Mouse (Mus musculus): ENCODE measurements around the gene Pip5kl1.

The Pip5kl1 gene

DNA sequence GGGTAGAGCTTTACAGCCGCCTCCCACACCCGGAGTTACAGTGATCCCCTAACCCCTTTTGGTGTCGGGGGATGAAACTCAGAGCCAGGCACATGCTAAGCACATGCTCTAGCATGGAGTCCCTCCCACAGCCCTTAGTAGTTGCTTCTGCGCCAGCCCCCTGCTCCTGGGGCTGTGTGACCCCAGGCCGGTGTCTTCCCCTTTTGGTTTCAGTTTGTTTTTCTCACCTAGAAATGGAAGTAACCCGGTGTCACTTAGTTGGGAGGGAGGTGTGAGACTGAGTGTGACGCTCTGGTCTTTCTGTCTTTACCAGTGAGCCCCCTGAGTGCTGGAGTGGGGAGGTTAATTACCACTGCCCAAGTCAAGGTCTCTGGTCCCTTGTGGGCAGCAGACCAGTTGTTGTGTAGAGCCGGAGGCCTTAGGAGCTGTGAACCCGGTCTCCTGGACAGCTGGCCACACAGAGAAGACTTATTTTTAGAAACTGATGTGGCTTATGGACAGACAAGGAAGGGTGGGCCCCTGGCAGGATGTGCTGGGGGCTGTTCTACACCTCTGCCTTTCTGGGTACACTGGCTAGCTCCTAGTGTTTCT, 13.2 kb downstream of the Pip5kl1 start:
- no peak for DNase-seq

DNA sequence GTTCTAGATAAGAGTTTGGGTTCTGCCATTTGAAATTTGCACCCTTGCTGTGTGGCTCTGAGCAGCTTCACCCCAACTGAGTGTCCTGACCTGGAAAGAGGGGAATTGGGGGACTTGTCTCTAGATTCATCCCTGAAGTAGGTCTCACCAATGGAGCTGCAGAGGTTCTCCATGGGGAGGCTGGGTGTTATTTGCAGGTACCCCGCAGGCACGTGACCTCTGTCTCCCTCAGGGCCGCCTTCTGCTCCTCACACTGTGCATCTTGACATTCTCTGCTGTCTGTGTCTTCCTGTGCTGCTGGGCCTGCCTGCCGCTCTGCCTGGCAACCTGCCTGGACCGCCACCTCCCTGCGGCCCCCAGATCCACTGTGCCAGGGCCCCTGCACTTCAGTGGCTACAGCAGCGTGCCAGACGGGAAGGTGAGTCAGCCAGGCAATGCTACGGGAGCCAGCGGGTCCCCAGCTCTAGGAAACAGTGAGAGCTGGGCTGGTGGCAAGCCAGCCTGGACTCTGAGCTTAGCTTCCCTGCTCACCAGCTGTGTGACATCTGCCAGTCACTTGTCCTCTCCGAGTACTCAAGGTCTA, 14.7 kb downstream of the Pip5kl1 start:
- DNase-seq = no peak

DNA sequence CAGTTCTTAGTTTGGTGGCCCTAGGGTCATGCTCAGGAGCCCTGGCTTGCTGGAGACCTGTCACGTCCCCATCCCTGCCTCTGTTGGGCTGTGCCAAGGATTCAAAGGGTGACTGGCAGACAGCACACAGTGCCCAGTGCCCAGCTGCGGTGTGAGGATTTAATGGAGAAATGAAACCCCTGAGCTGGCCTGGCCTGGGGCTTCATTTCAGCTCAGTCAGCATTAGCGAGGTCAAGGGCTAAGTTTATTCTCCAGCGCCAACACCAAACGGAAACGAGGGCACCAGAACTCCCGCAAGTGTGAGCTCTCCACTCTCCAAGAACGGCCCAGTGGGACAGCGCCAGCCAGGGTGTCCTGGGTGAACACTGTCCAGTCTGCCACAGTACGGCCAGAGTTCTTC, 15.6 kb downstream of the Pip5kl1 start:
- no peak for DNase-seq

DNA sequence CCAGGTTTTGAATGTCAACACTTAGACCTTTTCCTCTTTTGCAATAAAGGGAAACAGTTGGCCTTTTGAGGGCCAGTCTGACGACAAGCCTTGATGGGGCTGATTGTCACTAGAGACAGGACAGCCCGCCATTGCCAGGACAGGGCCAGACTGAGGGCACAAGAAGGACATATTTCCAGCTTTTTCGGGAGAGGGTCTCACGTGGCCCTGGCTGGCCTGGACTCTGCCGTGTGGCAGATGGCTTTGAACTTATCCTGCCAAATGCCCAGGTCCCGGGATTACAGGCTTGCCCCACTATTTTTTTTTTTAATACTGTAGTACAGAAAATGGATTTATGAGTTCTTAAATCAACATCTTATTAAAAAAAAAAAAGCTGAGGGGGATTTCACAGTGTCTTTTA, 16.7 kb downstream of the Pip5kl1 start:
- no peak for DNase-seq

DNA sequence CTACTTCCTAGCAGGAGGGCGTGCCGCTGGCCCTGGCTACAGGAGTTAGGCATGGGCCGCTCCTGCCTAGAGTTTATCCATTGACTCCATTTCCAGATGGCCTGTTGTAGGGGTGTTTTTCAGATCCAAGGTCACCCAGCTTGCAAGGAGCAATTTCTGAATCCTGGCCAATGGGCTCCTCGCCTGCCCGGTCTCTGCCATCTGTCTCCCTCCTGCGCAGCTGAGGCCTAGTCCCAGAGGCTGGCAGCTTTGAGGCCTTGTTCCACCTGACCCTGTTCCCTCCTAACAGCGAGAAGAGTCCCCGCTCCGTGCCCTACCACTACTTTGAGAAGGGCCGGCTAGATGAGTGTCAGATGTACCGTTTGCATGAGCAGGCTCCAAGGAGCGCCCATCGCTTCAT, 22.1 kb downstream of the Pip5kl1 start:
- DNase-seq = no peak

DNA sequence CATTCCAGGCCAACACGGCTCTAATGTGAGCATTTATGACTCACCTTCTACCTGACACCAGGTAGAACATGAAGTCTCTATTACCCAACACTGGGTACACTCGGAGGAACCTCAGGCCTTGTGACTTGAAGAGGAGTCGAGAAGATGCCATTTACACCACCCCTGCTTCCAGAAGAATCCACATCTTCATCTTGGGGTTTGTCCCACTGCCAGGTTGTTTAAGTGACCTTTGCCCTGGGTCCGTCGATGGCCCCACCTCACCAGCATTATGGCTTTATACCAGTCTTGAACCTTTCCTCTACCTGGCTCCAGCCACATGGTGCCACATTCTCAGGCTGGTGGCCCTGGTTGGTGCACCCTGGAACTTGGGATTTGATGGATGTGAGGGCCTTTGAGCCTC, 22.7 kb downstream of the Pip5kl1 start:
- DNase-seq = no peak

DNA sequence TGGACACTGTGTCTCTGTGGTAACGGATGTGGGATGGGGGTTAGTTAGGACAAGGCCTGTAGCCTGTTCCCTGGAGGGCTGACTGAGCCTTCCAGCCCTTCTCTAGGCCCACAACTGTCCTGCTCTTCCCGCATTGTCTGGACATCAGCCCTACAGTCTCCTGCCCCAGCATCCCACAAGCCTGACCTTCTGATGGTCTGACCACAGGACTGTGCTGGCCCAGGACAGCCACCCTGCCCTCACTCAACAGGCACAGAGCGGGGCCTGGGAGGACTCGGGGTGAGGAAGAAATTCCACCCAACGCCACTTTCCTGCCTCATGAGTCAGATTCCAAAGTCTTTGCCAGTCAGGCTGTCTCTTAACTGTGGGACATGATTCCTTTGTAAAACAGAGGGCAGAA, 23.1 kb downstream of the Pip5kl1 start:
- DNase-seq = no peak

DNA sequence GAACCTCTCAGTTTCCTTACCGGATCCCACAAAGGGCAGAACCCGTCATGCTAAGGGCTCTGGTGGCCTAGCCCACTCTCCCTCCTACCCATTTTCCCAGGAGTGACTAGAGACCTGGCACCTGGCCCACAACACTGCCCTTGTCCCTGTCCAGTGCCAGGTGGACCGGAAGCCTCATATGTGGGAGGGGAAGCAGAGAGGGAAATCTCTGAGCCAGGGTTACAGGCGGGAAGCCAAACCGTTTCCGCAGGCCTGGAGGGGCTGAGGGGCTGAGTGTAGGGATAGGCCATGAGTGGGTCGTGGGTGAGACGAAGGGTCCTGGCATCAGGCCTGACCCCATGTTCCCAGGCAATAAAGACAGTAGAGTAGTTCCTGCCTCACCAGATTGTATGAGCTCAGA, 23.9 kb downstream of the Pip5kl1 start:
- DNase-seq = no peak

DNA sequence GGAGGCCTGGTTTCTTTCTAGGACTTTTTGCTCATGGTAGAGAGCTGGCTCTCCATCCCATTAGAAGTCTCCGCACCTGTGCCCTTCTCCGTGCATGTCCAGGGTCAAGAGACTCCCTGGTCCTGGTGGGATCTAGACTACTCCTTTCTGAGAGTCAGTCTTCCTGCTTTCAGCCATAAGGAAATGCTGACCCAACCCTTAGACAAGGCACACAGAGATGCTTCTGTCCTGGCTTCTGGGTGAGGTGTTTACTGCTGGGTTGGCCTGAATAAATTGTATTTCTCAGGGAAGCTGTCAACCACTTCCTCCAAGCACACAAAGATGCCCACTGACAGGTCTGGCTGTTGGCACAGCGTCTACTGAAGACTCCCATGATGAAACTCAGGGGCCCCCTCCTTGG, 24.8 kb downstream of the Pip5kl1 start, which contains the start of gene St6galnac6:
TSS of gene St6galnac6 (plus strand) at position 301 of the 400 bp plus-strand sequence.
- DNase-seq = no peak

DNA sequence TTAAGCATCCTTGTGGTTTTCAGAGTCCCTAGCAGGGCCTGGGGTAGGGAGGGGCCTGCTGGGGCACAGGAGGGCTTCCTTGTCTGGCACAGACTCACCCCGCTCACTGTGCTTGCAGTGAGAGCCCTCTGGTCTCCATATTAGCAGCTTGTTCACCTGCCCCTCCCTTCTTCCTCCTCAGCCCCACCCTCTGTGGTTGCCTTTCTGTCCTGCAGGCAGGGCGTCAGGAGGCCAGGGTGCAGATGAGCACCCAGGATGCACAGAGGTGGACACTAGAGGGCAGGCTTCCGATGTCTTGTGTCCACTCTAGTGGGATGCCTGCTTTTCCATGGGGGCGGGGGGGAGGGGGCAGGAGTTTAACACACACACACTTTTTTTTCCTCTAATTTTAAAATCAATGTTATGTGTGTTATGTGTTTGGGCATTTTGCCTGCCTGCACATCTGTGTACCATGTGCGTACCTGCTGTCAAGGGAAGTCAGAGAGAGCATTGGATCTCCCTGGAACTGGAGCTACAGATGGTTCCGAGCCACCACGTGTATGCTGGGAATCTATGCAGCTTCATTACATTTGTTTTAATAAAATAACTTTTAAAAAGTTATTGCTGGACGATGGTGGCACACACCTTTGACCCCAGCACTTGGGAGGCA, 26.9 kb downstream of the Pip5kl1 start:
- no peak for DNase-seq

DNA sequence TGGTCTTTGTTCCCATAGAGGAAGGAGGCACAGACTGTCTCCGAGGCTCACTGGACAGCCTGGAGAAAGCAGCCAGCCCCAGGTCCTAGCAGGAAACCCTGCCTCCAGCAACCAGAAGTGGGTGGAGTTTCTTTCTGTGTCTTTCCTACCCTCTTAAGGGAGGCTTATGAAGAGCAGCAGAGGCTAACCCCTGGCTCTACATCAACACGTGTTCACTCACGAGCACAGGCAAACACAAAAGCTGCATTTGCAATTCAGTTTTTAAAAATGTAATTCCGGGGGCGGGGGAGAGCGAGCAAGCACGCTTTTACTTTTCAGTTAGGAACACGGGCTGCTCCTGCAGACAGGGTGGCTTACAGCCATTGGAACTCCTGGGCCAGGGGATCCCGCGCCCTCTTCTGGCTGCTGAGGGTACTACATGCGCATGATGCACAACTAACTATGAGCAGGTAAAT, 28.0 kb downstream of the Pip5kl1 start:
- DNase-seq = peak; percentile 94

DNA sequence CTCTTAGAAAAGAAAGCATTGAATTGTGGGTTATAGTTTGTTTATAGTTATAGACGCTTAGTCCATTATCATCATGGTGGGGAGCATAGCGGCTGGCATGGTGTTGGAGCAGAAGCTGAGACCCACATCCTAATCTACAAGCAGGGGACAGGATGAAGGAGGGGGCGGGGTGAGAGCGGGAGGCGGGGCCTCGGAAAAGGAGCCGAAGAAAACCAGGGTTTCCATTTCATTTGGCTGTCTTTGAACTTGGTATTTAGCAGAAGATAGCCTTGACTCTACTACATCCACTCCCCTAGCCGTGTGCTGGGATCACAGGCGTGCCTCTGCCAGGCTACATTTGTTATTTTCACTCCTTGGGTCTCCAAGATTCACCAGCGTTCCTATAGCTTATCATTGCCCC, 30.0 kb downstream of the Pip5kl1 start:
- no peak for DNase-seq

DNA sequence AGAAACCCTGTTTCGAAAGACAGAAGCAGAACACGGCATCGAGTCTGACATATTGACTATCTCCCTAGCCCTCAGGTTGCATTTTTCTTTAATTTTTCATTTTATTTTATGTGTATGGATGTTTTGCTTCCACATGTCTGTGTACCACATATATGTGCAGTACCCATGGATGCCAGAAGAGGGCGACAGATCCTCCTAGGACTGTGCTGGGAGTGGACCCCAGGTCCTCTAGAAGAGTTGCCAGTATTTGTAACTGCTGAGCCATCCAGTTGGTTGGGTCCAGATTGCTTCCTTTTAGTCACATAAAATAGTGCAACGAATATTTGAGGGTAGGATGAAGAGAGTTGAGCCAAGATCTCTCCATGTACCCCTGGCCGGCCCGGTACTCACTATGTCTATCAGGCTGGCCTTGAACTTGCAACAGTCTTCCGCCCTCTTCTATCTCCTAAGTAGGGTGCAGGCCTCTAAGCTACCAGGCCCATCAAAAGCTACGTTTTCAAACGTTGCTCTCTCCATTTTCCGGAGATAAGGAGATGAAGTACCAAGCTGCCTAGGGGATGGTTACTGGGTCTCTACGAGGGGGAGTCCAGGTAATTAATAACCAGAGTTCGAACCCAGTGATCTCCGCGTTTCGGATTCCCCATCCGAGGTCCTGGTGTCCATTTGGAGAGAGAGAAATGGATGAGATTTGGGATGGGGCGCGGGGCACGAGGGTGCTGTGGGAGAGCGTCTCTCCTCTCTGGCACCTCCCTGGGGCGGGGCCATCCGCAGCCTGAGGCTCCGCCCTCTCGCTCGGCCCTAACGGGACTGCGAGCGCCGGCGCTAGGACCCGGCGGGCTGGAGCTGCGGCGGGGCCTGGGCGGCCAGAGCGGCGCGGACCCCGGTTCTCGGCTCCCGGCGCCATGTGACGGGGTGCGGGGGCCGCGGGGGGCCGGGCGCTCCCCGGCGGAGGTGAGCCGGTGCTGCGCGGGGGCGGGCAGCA, 31.9 kb downstream of the Pip5kl1 start:
- peak; percentile 78 for DNase-seq

DNA sequence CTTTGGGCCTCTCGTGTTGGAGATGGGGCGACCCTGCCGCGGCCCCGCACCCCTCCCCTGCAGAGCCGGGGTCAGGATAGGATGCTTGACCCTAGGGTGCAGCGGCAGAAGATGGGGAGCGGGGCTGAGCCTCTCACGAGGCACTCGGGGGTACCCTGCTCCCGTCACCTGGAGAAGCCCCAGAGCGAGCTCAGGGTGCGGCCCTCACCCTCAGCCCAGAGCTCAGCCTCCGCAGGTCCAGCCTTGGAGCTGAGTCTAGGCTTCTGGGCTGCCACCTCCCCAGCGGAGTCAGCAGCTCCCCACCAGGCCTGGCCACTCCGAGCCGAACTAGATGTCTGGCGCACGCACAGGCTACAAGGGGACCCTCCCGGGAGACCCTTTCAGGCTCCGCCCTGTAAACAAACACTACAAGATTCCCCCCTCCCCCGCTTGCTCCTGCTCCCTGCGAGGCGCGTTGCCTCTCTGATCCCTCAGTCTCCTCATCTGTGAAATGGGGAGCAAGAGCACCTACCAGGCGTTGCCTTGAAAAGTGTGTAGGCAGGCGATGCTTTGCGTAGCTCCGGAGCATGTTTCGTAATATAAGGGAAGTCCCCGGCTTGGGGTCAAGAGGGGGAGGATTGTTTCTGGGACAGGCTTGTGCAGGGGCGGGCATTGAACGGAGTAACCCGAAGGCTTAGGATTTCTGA, 32.8 kb downstream of the Pip5kl1 start:
- no peak for DNase-seq

DNA sequence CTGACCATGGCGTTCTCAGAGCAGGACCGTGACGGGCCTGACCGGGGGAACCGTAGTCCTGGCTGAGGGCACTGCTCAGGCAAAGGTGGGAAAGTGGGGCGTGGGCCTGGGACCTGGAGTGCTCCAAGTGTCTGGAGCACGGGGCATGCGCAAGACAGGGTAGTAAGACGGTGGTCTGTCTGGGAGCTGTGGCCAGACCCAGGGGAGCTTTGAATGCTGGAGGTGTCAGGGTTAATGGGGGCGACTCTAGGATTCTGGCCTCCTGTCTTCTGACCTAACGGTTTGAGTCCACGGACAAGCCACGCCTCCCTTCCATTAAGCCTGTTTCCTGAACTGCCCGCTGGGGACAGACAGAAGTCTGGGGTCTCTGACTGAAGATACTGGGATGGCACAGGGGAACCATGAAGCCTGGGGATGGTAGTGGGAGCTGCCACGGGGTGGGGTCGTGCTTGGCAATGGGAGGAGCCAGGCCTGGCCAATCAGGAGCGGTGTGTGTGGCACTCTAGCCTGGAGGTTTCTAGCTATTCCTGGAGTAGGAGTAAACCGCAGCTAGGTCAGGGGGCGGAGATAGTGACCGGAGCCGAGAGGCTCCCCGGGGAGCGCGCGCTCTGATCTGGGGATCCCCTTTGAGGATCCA, 33.7 kb downstream of the Pip5kl1 start:
- DNase-seq = peak; percentile 62

DNA sequence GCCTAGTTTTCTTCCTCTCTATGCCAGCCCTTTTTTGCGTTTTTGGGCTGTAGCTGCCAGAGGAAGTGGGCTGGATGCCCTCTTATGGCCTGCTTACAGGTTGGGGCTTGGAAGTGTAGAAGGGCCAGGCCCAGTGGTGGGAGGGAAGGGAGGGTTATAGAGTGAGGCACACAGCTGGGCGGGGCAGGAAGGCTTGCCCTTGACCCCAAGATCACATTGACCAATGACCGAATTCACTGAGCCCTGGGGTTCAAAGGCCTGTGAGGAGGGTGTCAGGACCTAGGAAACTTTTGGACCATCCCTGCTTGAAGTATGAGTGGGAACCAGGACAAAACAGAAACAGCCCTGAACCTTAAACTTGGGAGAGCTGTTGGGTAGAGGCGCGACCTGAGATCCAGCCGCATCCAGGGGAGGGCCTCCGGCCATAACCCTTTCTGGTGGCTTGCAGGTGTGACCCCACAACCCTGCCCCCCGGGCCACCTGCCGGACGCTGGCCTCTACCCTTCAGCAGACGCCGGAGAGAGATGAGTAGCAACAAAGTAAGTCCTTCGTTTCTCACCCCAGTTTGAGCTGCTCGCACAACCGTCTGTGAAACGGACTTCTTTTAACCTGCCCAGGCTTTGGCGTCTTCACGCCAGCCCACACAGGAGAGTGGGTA, 34.3 kb downstream of the Pip5kl1 start:
- no peak for DNase-seq

DNA sequence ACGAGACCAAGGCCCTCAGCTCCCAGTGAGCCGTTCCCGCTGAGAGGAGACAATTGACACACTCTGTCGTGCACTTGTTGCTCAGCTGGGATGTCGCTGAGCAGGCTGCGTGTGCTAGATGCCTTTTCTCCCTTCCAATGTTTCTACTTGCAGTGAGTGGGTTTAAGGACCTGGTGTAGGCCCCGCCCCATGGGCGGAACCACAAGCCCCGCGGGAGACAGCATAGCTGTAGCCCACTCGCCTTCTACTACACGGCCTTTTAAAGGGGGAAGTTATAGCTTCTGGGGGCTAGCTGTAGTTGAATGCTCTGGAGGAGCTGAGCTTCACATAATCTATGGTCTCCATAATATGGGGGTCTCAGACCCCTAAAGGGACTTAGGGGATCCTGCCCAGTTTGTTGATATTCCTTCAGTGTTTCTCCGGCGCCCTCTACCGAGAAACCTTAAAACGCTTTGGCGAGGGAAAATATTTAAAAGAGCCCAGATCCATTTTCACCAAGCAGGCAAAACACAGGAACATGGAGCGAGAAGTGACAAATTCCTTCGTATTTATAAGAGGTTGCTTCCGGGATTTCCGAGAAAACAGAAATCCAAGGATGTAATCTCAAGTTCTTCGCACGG, 36.1 kb downstream of the Pip5kl1 start:
- DNase-seq = peak; percentile 62

DNA sequence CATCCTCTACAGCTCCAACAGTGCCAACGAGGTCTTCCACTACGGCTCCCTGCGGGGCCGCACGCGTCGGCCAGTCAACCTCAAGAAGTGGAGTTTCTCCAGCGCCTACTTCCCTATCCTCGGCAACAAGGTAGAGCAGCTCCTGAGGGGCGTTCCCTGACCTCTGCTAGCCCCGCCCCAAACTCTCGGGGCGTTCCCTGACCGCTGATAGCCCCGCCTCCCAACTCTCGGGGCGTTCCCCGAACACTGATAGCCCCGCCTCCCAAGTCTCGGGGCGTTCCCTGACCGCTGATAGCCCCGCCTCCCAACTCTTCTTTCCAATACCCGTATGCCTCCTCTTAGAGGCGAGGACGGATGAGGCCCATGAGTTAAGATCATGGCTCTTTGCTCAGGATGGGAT, 37.7 kb downstream of the Pip5kl1 start:
- DNase-seq = no peak

DNA sequence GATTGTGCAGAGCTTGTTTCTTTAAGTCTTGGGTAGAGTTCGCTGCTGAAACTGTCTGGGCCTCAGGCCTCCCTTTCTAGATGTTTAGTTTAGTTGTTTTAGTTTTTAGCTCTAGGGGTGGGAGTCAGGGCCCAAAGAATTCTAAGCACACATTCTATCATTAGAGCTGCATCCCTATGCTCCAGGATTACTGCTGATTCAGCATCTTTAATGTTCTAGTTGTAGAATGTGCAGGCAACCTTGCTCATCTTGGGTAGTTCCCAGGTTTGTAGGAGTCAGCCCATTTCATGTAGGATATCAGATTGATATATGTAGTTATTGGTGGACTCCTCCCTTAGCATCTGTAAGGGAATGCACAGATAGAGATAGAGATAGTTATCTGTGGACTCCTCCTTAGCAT, 42.5 kb downstream of the Pip5kl1 start:
- DNase-seq = no peak

DNA sequence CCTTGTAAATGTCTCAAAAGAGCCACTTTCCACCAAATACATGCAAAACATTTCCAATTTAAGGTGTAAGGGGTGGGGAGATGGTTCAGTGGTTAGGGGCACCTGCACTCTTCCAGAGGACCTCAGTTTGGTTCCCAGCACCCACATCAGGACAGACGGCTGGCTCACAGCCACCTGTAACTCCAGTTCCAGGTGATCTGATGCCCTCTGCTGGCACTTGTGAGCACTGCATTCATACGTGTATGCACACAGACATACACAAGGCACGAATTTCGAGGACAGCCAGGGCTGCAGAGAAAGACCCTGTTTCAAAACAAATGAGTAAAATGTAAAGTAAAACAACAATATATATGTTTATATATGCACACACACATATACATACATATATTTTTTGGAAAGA, 43.0 kb downstream of the Pip5kl1 start:
- no peak for DNase-seq

DNA sequence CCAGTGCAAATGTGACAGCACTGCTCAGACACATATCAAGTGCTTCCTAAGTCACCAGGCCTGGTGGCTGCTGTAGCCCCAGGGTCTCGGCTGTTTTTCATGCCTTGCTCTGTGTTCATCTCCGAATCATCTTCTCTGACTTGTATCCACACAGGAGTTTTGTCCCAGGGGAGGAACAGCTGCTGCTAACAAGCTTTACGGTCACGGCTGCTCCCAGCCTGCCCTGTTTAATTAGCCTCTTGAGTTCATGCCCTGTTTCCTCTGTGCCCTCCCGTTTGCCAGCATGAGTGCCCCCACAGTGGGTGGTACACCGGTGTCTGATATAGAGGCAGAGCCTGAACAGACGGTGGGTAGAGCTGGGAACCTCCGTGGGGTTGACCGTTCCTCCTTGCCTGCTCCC, 43.5 kb downstream of the Pip5kl1 start:
- DNase-seq = no peak
